Mouse (Mus musculus) brain, adult 2 months (tissue): ENCODE data around the gene Arih2.
A peak's percentile ranks its signal among the peaks of the same experiment; 100 is the strongest.
"Not testable (repeated sequence)": the region's sequence is repeated elsewhere in the genome, so short reads cannot be mapped to it uniquely, and the experiment has no call there.

ENCODE experiments used
- DNase-seq: peaks from one replicate; pipeline ENCODE4 v3.0.0; 2011; ENCODE audit warnings: low read depth, low spot score

The Arih2 gene

GRCm38 (mm10) chr9:108648611-108649560 is at the start of gene Arih2:
Gene Arih2 (minus strand): TSS chr9:108649386.
- peak; percentile 97 for DNase-seq

- DNase-seq, result no peak
Measured at GRCm38 (mm10) chr9:108694533-108694932, 45.3 kb upstream of the Arih2 start.

GRCm38 (mm10) chr9:108693946-108694345 is 44.8 kb upstream of the Arih2 start:
- no peak for DNase-seq

GRCm38 (mm10) chr9:108692226-108693041 is 43.2 kb upstream of the Arih2 start:
- DNase-seq, result peak; percentile 90

- DNase-seq, result peak; percentile 95
Measured at GRCm38 (mm10) chr9:108691846-108692225, 42.6 kb upstream of the Arih2 start.

GRCm38 (mm10) chr9:108691371-108691770 is 42.2 kb upstream of the Arih2 start:
- DNase-seq, result peak; percentile 34

GRCm38 (mm10) chr9:108690914-108691313 is 41.7 kb upstream of the Arih2 start:
- no peak for DNase-seq

- DNase-seq, result no peak
Measured at GRCm38 (mm10) chr9:108689993-108690392, 40.8 kb upstream of the Arih2 start.

GRCm38 (mm10) chr9:108689106-108689505 is 39.9 kb upstream of the Arih2 start, which contains the start of gene Prkar2a:
Gene Prkar2a (plus strand): TSS chr9:108689314.
- peak; percentile 28 for DNase-seq

- DNase-seq, result no peak
Measured at GRCm38 (mm10) chr9:108688451-108688850, 39.3 kb upstream of the Arih2 start.

- DNase-seq, result no peak
Measured at GRCm38 (mm10) chr9:108687686-108688085, 38.5 kb upstream of the Arih2 start.

- DNase-seq, result no peak
Measured at GRCm38 (mm10) chr9:108687181-108687580, 38.0 kb upstream of the Arih2 start.

GRCm38 (mm10) chr9:108686475-108686887 is 37.3 kb upstream of the Arih2 start:
- peak; percentile 24 for DNase-seq

- DNase-seq, result no peak
Measured at GRCm38 (mm10) chr9:108680026-108680425, 30.8 kb upstream of the Arih2 start.

- no peak for DNase-seq
Measured at GRCm38 (mm10) chr9:108673151-108673550, 24.0 kb upstream of the Arih2 start.

- peak; percentile 62 for DNase-seq
Measured at GRCm38 (mm10) chr9:108669875-108670274, 20.7 kb upstream of the Arih2 start.

- DNase-seq, result no peak
Measured at GRCm38 (mm10) chr9:108662660-108663059, 13.5 kb upstream of the Arih2 start.

GRCm38 (mm10) chr9:108661677-108662612 is 12.8 kb upstream of the Arih2 start, which contains the start of gene Slc25a20:
Gene Slc25a20 (plus strand): TSS chr9:108662088.
- peak; percentile 92 for DNase-seq

- DNase-seq, result not testable (repeated sequence)
Measured at GRCm38 (mm10) chr9:108655865-108656264, 6.7 kb upstream of the Arih2 start.

- peak; percentile 30 for DNase-seq
Measured at GRCm38 (mm10) chr9:108654566-108655464, 5.6 kb upstream of the Arih2 start.
